Mouse (Mus musculus) CH12.LX (cell line): ENCODE data around the gene Sash3. TPM values are rescaled to one million over a fixed set of nuclear protein-coding genes. Genes with fewer than 3 reads are reported as not detected.

Experiments used
- DNase-seq: peaks from one replicate; pipeline ENCODE4 v3.0.0-alpha.2; 2013; ENCODE audit errors: extremely low read depth
- H3K27ac ChIP-seq: 2 replicates; pipeline ENCODE4 v1.5.1; 2012; ENCODE audit warnings: low read depth, mild to moderate bottlenecking, control low read depth, moderate library complexity; ENCODE audit not compliant: insufficient read depth
- H3K27me3 ChIP-seq: replicated peaks from 2 replicates; pipeline ENCODE3; 2012; ENCODE audit warnings: inconsistent platforms
- H3K36me3 ChIP-seq, 2 experiments: replicated peaks in 1 of 2; 2 replicates each; pipeline versions ENCODE3 to v1.6.1; 2012; ENCODE audit warnings: inconsistent platforms in 1 of 2, low read length in 1 of 2, mild to moderate bottlenecking in 1 of 2, mixed read lengths in 1 of 2, moderate library complexity in 1 of 2; ENCODE audit not compliant: control insufficient read depth in 1 of 2, insufficient read depth in 1 of 2
- H3K4me1 ChIP-seq, 2 experiments: 2 replicates each; pipeline ENCODE4 v1.6.1; 2012; ENCODE audit warnings: inconsistent platforms in 1 of 2, moderate library complexity in 1 of 2; ENCODE audit not compliant: insufficient read depth in 2 of 2, control insufficient read depth in 1 of 2
- H3K4me2 ChIP-seq: 2 replicates; pipeline ENCODE4 v1.6.1; 2012; ENCODE audit warnings: low read depth, mild to moderate bottlenecking, control low read depth; ENCODE audit not compliant: poor library complexity, insufficient read depth, severe bottlenecking
- H3K4me3 ChIP-seq, 3 experiments: fragments of 150-350 bp in 1 of 3; sonication (generic) in 1 of 3; replicated peaks in 1 of 3; 2 replicates each; pipeline versions ENCODE3 to v1.5.1; 2011 to 2012; ENCODE audit warnings: low read depth in 2 of 3, low read length in 2 of 3, mild to moderate bottlenecking in 2 of 3, moderate library complexity in 2 of 3, control low read depth in 1 of 3, improper control_type of control experiment in 1 of 3, inconsistent platforms in 1 of 3, mixed read lengths in 1 of 3; ENCODE audit not compliant: poor library complexity in 1 of 3
- H3K79me2 ChIP-seq: replicated peaks from 2 replicates; pipeline ENCODE4 v1.6.1; 2012; ENCODE audit warnings: mild to moderate bottlenecking, moderate library complexity; ENCODE audit not compliant: control insufficient read depth, poor library complexity, insufficient read depth, severe bottlenecking; ENCODE audit errors: extremely low read depth
- H3K9ac ChIP-seq: 2 replicates; pipeline ENCODE4 v1.6.1; 2012; ENCODE audit warnings: low read depth, mild to moderate bottlenecking, control low read depth, moderate library complexity; ENCODE audit not compliant: insufficient read depth
- H3K9me3 ChIP-seq: replicated peaks from 2 replicates; pipeline ENCODE3; 2012; ENCODE audit warnings: low read length, inconsistent platforms, mixed read lengths
- CHD2 ChIP-seq: IDR thresholded peaks from 2 replicates; pipeline ENCODE4 v1.6.1; 2011; ENCODE audit warnings: low read length, improper control_type of control experiment
- ELF1 ChIP-seq: IDR thresholded peaks from 2 replicates; pipeline ENCODE4 v1.6.1; 2014; ENCODE audit warnings: low read depth, mild to moderate bottlenecking, inconsistent platforms, low read length, improper control_type of control experiment
- EP300 ChIP-seq: IDR thresholded peaks from 2 replicates; pipeline ENCODE4 v1.6.1; 2011; ENCODE audit warnings: low read length, improper control_type of control experiment
- JUND ChIP-seq: conservative IDR thresholded peaks from 2 replicates; pipeline ENCODE4 v1.6.1; 2011; ENCODE audit warnings: low read depth, low read length, improper control_type of control experiment
- MAFK ChIP-seq: IDR thresholded peaks from 2 replicates; pipeline ENCODE4 v1.6.1; 2011; ENCODE audit warnings: low read length, improper control_type of control experiment; ENCODE audit not compliant: insufficient replicate concordance
- MAX ChIP-seq: IDR thresholded peaks from 2 replicates; pipeline ENCODE4 v1.6.1; 2011; ENCODE audit warnings: low read length, improper control_type of control experiment
- MAZ ChIP-seq: IDR thresholded peaks from 2 replicates; pipeline ENCODE4 v1.6.1; 2012; ENCODE audit warnings: low read depth, mild to moderate bottlenecking, inconsistent platforms, low read length, improper control_type of control experiment, moderate library complexity
- PAX5 ChIP-seq: IDR thresholded peaks from 2 replicates; pipeline ENCODE4 v1.6.1; 2012; ENCODE audit warnings: low read length, inconsistent platforms, mixed read lengths
- POLR2A ChIP-seq: IDR thresholded peaks from 2 replicates; pipeline ENCODE4 v1.6.1; 2011; ENCODE audit warnings: low read depth, mild to moderate bottlenecking, improper control_type of control experiment, low read length
- POLR2AphosphoS2 ChIP-seq: IDR thresholded peaks from 2 replicates; pipeline ENCODE4 v1.6.1; 2011; ENCODE audit warnings: low read depth, low read length, improper control_type of control experiment
- RAD21 ChIP-seq: IDR thresholded peaks from 2 replicates; pipeline ENCODE4 v1.6.1; 2011; ENCODE audit warnings: low read depth, mild to moderate bottlenecking, low read length, improper control_type of control experiment, moderate library complexity
- SIN3A ChIP-seq: IDR thresholded peaks from 2 replicates; pipeline ENCODE4 v1.6.1; 2012; ENCODE audit warnings: low read length, improper control_type of control experiment, inconsistent platforms
- SMC3 ChIP-seq: IDR thresholded peaks from 2 replicates; pipeline ENCODE4 v1.6.1; 2011; ENCODE audit warnings: low read depth, low read length, improper control_type of control experiment
- TBP ChIP-seq: conservative IDR thresholded peaks from 2 replicates; pipeline ENCODE4 v1.6.1; 2011; ENCODE audit warnings: low read depth, low read length, improper control_type of control experiment
- UBTF ChIP-seq: IDR thresholded peaks from 2 replicates; pipeline ENCODE4 v1.6.1; 2012; ENCODE audit warnings: low read depth, mild to moderate bottlenecking, inconsistent platforms, low read length, improper control_type of control experiment, moderate library complexity
- USF1 ChIP-seq: IDR thresholded peaks from 2 replicates; pipeline ENCODE4 v1.6.1; 2014; ENCODE audit warnings: low read depth, mild to moderate bottlenecking, inconsistent platforms, low read length, improper control_type of control experiment
- USF2 ChIP-seq: conservative IDR thresholded peaks from 2 replicates; pipeline ENCODE4 v1.6.1; 2011; ENCODE audit warnings: low read depth, low read length, improper control_type of control experiment
- ZC3H11A ChIP-seq: IDR thresholded peaks from 2 replicates; pipeline ENCODE4 v1.6.1; 2012; ENCODE audit warnings: low read depth, mild to moderate bottlenecking, inconsistent platforms, low read length, improper control_type of control experiment
- ZKSCAN1 ChIP-seq: IDR thresholded peaks from 2 replicates; pipeline ENCODE4 v1.6.1; 2012; ENCODE audit warnings: low read depth, inconsistent platforms, low read length, improper control_type of control experiment, borderline replicate concordance
- ZMIZ1 ChIP-seq: IDR thresholded peaks from 2 replicates; pipeline ENCODE4 v1.6.1; 2012; ENCODE audit warnings: low read depth, mild to moderate bottlenecking, inconsistent platforms, low read length, improper control_type of control experiment
- dilution Hi-C: fragments of 300-500 bp; cut with MboI; formaldehyde crosslinking; loops from 2 replicates; pipeline ENCODE4 v1.14.3; 2020; ENCODE audit warnings: low sequenced_read_pairs; ENCODE audit not compliant: extremely low pct_unique_long_range_greater_than_20kb, extremely low pct_ligation_motif_present
- in situ Hi-C: fragments of 300-500 bp; cut with MboI; formaldehyde crosslinking; loops from 3 replicates; pipeline ENCODE4 v1.14.3; 2019; ENCODE audit warnings: low sequenced_read_pairs, low pct_ligation_motif_present, low pct_unique_long_range_greater_than_20kb, mixed read lengths
- polyA plus RNA-seq: library from polyadenylated mRNA; unstranded; fragments of >175 nt; gene quantifications from 2 replicates; pipeline ENCODE4 v1.2.1, GENCODE M21; 2012; ENCODE audit warnings: low read depth; ENCODE audit not compliant: insufficient read length
- total RNA-seq, 2 experiments: library from RNA; depleted of rRNA; stranded (reverse); fragments of 300-350 nt in 1 of 2; fragments of >200 nt in 1 of 2; gene quantifications; 2 replicates each; pipeline ENCODE4 v1.2.3; 2012 to 2014

Gene Sash3
- total and polyA plus RNA-seq, 3 experiments: 87.6 to 148 (median 96.3) TPM

GRCm38 (mm10) chrX:48199026-48199425 lies 52.8 kb downstream of the Sash3 start:
- Histone ChIP-seq H3K79me2 (0 out of 2 replicates have a peak, but pooled peaks cover 3% of the 10 kb centered on the region), H3K27ac (no peak overlapping the region), H3K4me2 (no peak overlapping the region), H3K9ac (no peak overlapping the region), H3K4me1 (peaks cover 0 to 7% of the 10 kb centered on the region in 2 experiments; a peak in 2 of 4 replicates), H3K27me3 (no peaks in the 10 kb centered on the region), H3K4me3 (no peak overlapping the region), H3K36me3 (peaks cover 5 to 50% of the 10 kb centered on the region in 2 experiments), H3K9me3 (no peaks in the 10 kb centered on the region)
- dilution Hi-C loops (no loop called here), in situ Hi-C loops (no loop called here)
- no peak for DNase-seq
- TF ChIP-seq MAZ (no peak), TBP (no peak), ZKSCAN1 (no peak), USF2 (no peak), ZMIZ1 (no peak), MAFK (no peak), MAX (no peak), SMC3 (no peak), CHD2 (no peak), POLR2A (no peak), EP300 (no peak), RAD21 (no peak), ZC3H11A (no peak), USF1 (no peak), POLR2AphosphoS2 (no peak), PAX5 (no peak), JUND (no peak), UBTF (no peak), ELF1 (no peak), SIN3A (no peak)

DNA sequence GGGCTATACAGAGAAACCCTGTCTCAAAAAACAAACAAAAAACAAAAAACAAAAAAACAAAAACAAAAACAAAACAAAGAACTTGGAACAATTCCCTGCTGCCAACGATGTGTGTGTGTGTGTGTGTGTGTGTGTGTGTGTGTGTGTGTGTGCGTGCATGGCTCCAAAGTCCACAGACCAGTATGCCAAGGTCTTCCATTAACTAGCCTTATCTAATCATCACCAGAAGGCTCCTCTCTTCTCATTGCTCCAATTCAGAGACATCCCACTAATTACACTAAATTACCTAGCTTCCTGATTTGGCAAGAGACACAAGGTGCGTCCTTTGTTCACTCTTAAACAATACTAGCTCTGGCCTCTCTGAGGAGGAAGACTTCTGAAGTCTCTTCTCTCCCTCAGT lies 54.5 kb downstream of the Sash3 start:
- Histone ChIP-seq H3K9me3 (no peaks in the 10 kb centered on the region), H3K4me3 (no peak overlapping the region), H3K27me3 (no peaks in the 10 kb centered on the region), H3K79me2 (0 out of 2 replicates have a peak, but pooled peaks cover 3% of the 10 kb centered on the region), H3K4me2 (no peak overlapping the region), H3K9ac (no peak overlapping the region), H3K36me3 (peaks cover 0 to 41% of the 10 kb centered on the region in 2 experiments), H3K4me1 (peaks cover 0 to 18% of the 10 kb centered on the region in 2 experiments; a peak in 2 of 4 replicates), H3K27ac (no peak overlapping the region)
- in situ Hi-C loops (loop anchor here (5.0 kb wide), 1 partner anchor 38 kb away; no protein-coding TSS in a partner anchor), dilution Hi-C loops (no loop called here)
- TF ChIP-seq ZC3H11A (no peak), POLR2A (no peak)
- DNase-seq: no peak
